Mouse (Mus musculus): ENCODE data around the gene Sirt3.

- TF ChIP-seq POLR2A (IDR thresholded peaks at IDR 0.05; ENCODE audit: extremely low read depth, insufficient read depth, low read length) (no peak), CTCF (IDR thresholded peaks at IDR 0.05; ENCODE audit: low read depth, low read length) (no peak)
Observed at GRCm38 (mm10) chr7:140882469-140882803, 327 bp upstream of the Sirt3 start.
